Mouse (Mus musculus) G1E (cell line): ENCODE data around the gene Slc7a1.

ENCODE experiments used
- CTCF ChIP-seq: IDR thresholded peaks from 2 replicates; pipeline ENCODE4 v1.5.1; 2012; ENCODE audit warnings: low read depth, low read length, inconsistent platforms, mixed read lengths
- GATA2 ChIP-seq: IDR thresholded peaks from 2 replicates; pipeline ENCODE4 v1.6.1; 2012; ENCODE audit warnings: low read depth, low read length, inconsistent platforms, borderline replicate concordance

DNA sequence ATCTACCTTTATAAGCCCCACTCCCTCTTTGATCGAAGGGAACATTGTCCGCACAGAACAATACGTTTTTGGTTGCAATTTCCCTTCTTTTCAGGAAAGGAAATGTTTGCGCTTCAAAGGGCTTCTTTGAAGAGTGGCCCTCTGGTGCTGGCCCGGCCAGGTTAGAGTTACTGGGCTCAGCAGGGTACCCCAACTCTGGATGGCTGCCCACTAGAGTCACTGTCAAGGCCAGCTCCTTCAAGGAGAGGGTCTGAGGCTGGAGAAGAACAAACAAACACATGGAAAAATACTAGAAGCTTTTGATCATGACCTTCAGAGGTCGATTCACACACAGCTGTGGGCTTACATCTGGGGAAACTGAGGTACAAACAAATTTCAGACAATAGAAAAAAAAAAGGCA, 6.9 kb downstream of the Slc7a1 start:
- TF ChIP-seq GATA2 (no peak), CTCF (no peak)
